Mouse (Mus musculus): ENCODE measurements around the gene Ltbp2.
A peak's percentile ranks its signal among the peaks of the same experiment; 100 is the strongest.

Gene Ltbp2

DNA sequence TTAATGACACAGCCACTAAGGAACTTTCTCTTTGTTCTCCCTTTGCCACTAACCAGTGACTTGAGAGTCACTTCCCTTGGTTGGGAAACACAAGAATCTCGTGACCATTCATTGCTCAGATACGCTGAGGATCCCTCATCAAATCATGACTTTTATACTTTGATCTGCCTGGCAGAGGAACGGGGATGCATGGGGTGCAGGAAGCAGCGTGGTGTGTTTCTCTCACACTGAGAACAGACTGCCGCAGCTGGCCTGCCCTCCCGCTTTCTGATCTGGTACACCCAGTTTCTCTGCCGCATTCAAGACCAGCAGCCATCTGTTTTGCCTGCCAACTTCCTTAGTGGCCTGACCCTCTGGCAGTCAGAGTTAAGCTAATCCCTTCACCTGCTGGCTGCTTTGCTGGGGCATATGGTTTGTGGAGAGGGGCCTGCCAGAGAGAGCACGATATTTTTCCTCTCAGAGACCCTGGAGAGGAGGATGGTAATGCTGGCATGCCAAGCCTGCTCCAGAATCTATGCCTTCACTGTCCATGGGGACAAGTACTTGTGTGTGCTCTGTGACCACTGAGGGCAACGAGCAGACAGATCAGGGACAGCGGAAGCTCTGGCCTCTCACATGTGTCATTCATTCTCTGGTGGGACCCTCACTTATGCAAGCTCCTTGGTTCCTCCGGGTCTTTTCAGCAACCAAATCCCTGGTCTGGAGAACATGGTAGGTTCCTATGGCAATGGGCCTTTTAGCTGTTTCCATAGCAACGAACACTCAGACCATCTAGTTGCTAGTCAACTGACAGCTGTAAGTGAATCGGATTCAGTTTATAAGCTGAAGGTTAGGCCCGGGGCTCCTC lies 124.0 kb downstream of the Ltbp2 start:
- DNase-seq = peak; percentile 74

DNA sequence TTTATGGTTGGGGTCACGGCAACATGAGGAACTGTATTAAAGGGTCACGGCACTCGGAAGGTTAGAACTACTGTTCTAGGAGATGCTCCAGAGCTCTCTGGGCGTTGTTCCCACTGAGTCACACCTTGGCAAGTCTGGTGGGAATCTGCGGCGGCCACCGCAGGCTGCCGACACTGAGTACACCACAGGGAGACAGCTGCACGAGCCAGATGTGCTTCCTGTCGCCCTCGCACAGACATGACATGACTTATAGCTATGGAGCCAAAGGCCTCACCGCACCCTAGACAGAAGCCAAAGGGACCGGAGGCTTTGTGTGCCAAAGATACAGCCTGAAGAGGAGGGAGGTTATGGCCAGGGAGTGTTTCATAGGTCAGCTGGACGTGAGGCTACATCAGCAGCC lies 125.7 kb downstream of the Ltbp2 start:
- DNase-seq = peak; percentile 74

DNA sequence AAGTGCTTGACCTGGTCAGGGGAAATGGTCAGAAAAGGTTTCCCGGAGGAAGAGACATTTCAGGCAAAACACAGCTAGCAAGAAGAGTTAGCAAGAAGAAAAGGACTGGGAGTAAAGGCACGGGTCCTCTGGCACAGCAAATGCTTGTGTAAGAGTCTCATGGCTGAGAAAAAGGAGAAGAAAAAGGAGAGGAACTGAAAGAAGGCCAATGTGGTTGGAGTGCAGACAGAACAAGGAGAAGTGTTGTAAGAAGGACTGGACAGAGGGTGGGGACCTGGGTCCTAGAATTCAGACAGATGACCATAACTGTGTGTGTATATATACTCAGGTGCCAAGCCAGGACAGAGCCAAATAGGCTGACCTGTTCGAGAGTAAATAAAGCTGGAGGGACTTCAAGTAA lies 128.2 kb downstream of the Ltbp2 start:
- DNase-seq = no peak

DNA sequence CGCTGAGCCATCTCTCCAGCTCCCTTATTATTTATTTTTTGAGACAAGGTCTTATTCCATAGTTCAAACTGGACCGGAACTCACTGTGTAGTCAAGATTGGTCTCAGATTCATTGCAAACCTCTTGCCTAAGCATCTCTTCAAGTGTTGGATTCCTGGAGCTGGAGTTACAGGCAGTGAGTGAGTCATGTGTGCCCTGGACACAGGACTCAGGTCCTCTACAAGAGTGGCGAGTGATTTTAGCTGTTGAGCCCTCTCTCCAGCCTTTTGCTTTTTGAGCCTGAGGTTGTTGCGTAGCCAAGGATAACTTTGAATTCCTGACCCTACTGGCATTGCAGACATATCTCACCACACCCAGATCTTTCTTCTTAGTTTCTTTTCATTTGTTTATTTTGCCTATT lies 130.6 kb downstream of the Ltbp2 start:
- no peak for DNase-seq

DNA sequence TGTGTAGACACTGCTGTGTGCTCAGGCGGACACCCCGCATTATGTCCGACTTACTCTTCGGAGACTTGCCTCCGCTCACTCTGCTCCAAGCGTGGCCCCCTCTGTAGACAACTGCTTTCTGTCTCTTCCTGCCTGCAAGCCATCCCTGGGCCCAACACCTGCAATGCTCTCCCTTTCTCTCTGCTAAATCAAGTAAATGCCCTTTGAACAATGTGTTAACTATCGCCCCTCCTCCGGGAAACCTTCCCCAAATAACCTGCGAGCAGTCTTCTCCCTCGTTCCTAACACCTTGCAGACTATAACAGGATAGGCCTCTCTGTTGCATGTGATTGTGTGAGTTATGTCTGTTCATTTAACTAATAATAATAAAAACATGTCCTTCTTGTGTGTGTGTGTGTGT lies 132.8 kb downstream of the Ltbp2 start:
- peak; percentile 42 for DNase-seq

DNA sequence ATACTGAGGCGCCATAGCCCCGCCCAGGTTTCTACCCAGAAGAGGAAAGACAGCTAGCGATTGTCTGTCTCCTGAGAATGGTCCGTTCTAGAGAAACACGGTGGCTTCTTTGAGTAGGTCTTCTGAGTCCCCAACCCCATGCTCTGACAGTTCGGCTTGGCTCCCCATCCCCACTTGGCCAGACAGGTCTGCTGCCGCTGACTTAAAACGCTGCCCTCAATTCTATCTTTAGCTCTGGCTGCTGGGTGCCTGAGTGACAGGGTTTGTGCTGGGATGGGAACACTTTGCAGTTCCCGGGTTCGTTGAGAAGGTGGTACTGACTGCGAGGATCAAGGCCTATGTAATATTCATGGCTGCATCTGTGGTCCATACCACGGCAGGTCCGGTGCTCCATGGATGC lies 143.0 kb downstream of the Ltbp2 start:
- no peak for DNase-seq

Measured in thymus, postnatal 4 days (tissue).